Mouse (Mus musculus) ES-Bruce4 (cell line): ENCODE results near the gene 1700011L22Rik.

Experiments used
- CTCF ChIP-seq: IDR thresholded peaks from one replicate; pipeline ENCODE4 v1.8.1; 2011; ENCODE audit warnings: low read depth, low read length
- EP300 ChIP-seq: IDR thresholded peaks from 2 replicates; pipeline ENCODE4 v1.6.1; 2011; ENCODE audit warnings: low read depth, low read length; ENCODE audit not compliant: insufficient read depth
- POLR2A ChIP-seq: IDR thresholded peaks from one replicate; pipeline ENCODE4 v1.8.1; 2011; ENCODE audit warnings: low read length; ENCODE audit not compliant: insufficient read depth

GRCm38 (mm10) chr8:79209641-79210358 lies 38.6 kb downstream of the 1700011L22Rik start:
- no peak for TF ChIP-seq CTCF
- TF ChIP-seq POLR2A = no peak
- no peak for TF ChIP-seq EP300
